Mouse (Mus musculus) myocyte (in vitro differentiated cells): ENCODE results near the gene Afg1l.

Experiments used
- E2F4 ChIP-seq: IDR thresholded peaks from one replicate; pipeline ENCODE4 v1.6.1; 2011; ENCODE audit warnings: mild to moderate bottlenecking, control low read depth, moderate library complexity; ENCODE audit not compliant: insufficient read depth
- MAX ChIP-seq: IDR thresholded peaks from one replicate; pipeline ENCODE4 v1.6.1; 2011; ENCODE audit warnings: low read depth, mild to moderate bottlenecking, control low read depth
- POLR2A ChIP-seq: IDR thresholded peaks from one replicate; pipeline ENCODE4 v1.6.1; 2011; ENCODE audit warnings: low read depth, mild to moderate bottlenecking, control low read depth, moderate library complexity; ENCODE audit not compliant: insufficient read length
- POLR2AphosphoS2 ChIP-seq: IDR thresholded peaks from one replicate; pipeline ENCODE4 v1.6.1; 2011; ENCODE audit warnings: low read depth, control low read depth; ENCODE audit not compliant: insufficient read length
- REST ChIP-seq: IDR thresholded peaks from one replicate; pipeline ENCODE4 v1.6.1; 2011; ENCODE audit warnings: mild to moderate bottlenecking, control low read depth, moderate library complexity; ENCODE audit not compliant: insufficient read depth, insufficient read length
- SRF ChIP-seq: IDR thresholded peaks from one replicate; pipeline ENCODE4 v1.6.1; 2011; ENCODE audit warnings: low read depth; ENCODE audit not compliant: control insufficient read depth, insufficient read length
- USF1 ChIP-seq: IDR thresholded peaks from one replicate; pipeline ENCODE4 v1.6.1; 2011; ENCODE audit warnings: low read depth, mild to moderate bottlenecking, control low read depth, moderate library complexity

- TF ChIP-seq POLR2A = no peak
- TF ChIP-seq SRF = no peak
- no peak for TF ChIP-seq USF1
- TF ChIP-seq POLR2AphosphoS2 = no peak
- no peak for TF ChIP-seq REST
- no peak for TF ChIP-seq E2F4
- no peak for TF ChIP-seq MAX
Observed at GRCm38 (mm10) chr10:42500611-42501010, 22.2 kb upstream of the Afg1l start.
